Mouse (Mus musculus) myocyte (in vitro differentiated cells): ENCODE data around the gene B3gntl1.

ENCODE experiments used
- MAX ChIP-seq: IDR thresholded peaks from one replicate; pipeline ENCODE4 v1.6.1; 2011; ENCODE audit warnings: low read depth, mild to moderate bottlenecking, control low read depth
- POLR2A ChIP-seq: IDR thresholded peaks from one replicate; pipeline ENCODE4 v1.6.1; 2011; ENCODE audit warnings: low read depth, mild to moderate bottlenecking, control low read depth, moderate library complexity; ENCODE audit not compliant: insufficient read length
- POLR2AphosphoS2 ChIP-seq: IDR thresholded peaks from one replicate; pipeline ENCODE4 v1.6.1; 2011; ENCODE audit warnings: low read depth, control low read depth; ENCODE audit not compliant: insufficient read length
- TCF12 ChIP-seq: IDR thresholded peaks from one replicate; pipeline ENCODE4 v1.6.1; 2011; ENCODE audit warnings: mild to moderate bottlenecking, control low read depth; ENCODE audit not compliant: poor library complexity, insufficient read depth, severe bottlenecking
- USF1 ChIP-seq: IDR thresholded peaks from one replicate; pipeline ENCODE4 v1.6.1; 2011; ENCODE audit warnings: low read depth, mild to moderate bottlenecking, control low read depth, moderate library complexity

DNA sequence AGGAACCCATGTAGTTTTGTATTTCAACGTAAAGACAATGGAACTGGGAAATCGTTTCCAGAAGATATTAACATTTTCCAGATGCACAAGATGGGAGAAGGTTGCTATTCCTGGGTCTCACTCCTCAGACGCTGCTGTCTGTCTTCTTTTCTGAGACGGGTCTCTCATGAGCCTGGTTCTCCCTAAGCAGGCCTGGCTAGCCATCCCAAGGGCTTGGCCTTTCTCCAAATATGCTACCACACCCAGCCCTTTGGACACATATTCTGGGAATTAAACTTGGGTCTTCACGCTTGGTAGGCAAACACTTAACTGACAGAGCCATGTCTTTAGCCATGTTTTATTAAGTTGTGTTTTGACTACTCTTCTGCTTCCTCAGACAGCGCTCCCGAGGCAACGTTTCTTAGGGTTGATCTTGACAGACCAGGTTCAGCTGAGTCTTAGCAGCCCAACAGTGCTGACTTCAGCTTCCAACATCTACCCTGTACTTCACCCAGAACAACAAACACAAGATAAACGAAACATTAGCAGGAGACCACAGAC is 18.5 kb downstream of the B3gntl1 start:
- TF ChIP-seq USF1 (no peak), POLR2A (no peak), POLR2AphosphoS2 (no peak), MAX (no peak), TCF12 (no peak)
